Mouse (Mus musculus): ENCODE results near the gene Mrps23. TPM values are rescaled to one million over a fixed set of nuclear protein-coding genes. Genes with fewer than 3 reads are reported as not detected.

Gene Mrps23
- 64.2 and 69.4 TPM in 2 replicates for polyA plus RNA-seq (2015; fragmentation: Nextera tagmentation; extraction: Ambion mirVana)

- no peaks in the 10 kb centered on the region for H3K27me3 ChIP-seq
- peak within 1 kb of the TSS; percentile 67 for H3K4me3 ChIP-seq
- peak within 1 kb of the TSS; percentile 80 for H3K9ac ChIP-seq
- no peaks in the 10 kb centered on the region for H3K9me3 ChIP-seq
- H3K36me3 ChIP-seq = peaks cover 18% of the 10 kb centered on the region
- under 1% methylated on average over 51 of the region's 51 CpGs for WGBS
- peak within 1 kb of the TSS; percentile 87 for H3K27ac ChIP-seq (replicated peaks)
- ATAC-seq (ENCODE audit: low read depth) = peak; percentile 94
- H3K4me2 ChIP-seq = peak within 1 kb of the TSS; percentile 94
- peaks cover 27% of the 10 kb centered on the region for H3K4me1 ChIP-seq (replicated peaks)
Measured at GRCm38 (mm10) chr11:88203712-88204532, at the start of gene Mrps23. Gene Mrps23, plus strand, starts transcription at chr11:88204388.

- H3K9ac ChIP-seq = no peak overlapping the region
- no peak overlapping the region for H3K4me3 ChIP-seq
- peak overlapping the region; percentile 78 for H3K27ac ChIP-seq (replicated peaks)
- ATAC-seq (ENCODE audit: low read depth) = no peak
- H3K9me3 ChIP-seq = no peaks in the 10 kb centered on the region
- H3K36me3 ChIP-seq = no peaks in the 10 kb centered on the region
- no peak overlapping the region for H3K4me2 ChIP-seq
- H3K27me3 ChIP-seq = no peaks in the 10 kb centered on the region
- H3K4me1 ChIP-seq (replicated peaks) = peaks cover 82% of the 10 kb centered on the region
- WGBS = 49% methylated on average over 8 of the region's 8 CpGs
Measured at GRCm38 (mm10) chr11:88154500-88154899, 49.7 kb upstream of the Mrps23 start.

GRCm38 (mm10) chr11:88155451-88155850 lies 48.7 kb upstream of the Mrps23 start:
- 27% methylated on average over 3 of the region's 3 CpGs for WGBS
- Histone ChIP-seq H3K36me3 (no peaks in the 10 kb centered on the region), H3K27me3 (no peaks in the 10 kb centered on the region), H3K27ac (replicated peaks) (peak overlapping the region; percentile 78), H3K9ac (peak overlapping the region; percentile 44), H3K4me2 (no peak overlapping the region), H3K4me3 (no peak overlapping the region), H3K9me3 (no peaks in the 10 kb centered on the region), H3K4me1 (replicated peaks) (peaks cover 90% of the 10 kb centered on the region)
- ATAC-seq (ENCODE audit: low read depth) = no peak

- no peak for ATAC-seq (ENCODE audit: low read depth)
Measured at GRCm38 (mm10) chr11:88155998-88156397, 48.2 kb upstream of the Mrps23 start.

GRCm38 (mm10) chr11:88156403-88156802 lies 47.8 kb upstream of the Mrps23 start:
- H3K9me3 ChIP-seq = no peaks in the 10 kb centered on the region
- WGBS = 37% methylated on average over 2 of the region's 2 CpGs
- H3K4me1 ChIP-seq (replicated peaks) = peaks cover 92% of the 10 kb centered on the region
- H3K4me3 ChIP-seq = no peak overlapping the region
- no peaks in the 10 kb centered on the region for H3K36me3 ChIP-seq
- no peak for ATAC-seq (ENCODE audit: low read depth)
- H3K27ac ChIP-seq (replicated peaks) = peak overlapping the region; percentile 78
- H3K4me2 ChIP-seq = no peak overlapping the region
- no peaks in the 10 kb centered on the region for H3K27me3 ChIP-seq
- H3K9ac ChIP-seq = peak overlapping the region; percentile 2; the same call in 1 of the 2 replicates

More at GRCm38 (mm10) chr11:88155998-88156397, 48.2 kb upstream of the Mrps23 start:
- Histone ChIP-seq H3K9ac (peak overlapping the region; percentile 44), H3K4me1 (replicated peaks) (peaks cover 93% of the 10 kb centered on the region), H3K4me2 (no peak overlapping the region), H3K4me3 (no peak overlapping the region), H3K36me3 (no peaks in the 10 kb centered on the region), H3K9me3 (no peaks in the 10 kb centered on the region), H3K27me3 (no peaks in the 10 kb centered on the region), H3K27ac (replicated peaks) (peak overlapping the region; percentile 78)
- WGBS = 55% methylated on average over 8 of the region's 8 CpGs

- Histone ChIP-seq H3K4me3 (no peak overlapping the region), H3K4me2 (no peak overlapping the region), H3K27ac (replicated peaks) (peak overlapping the region; percentile 57), H3K27me3 (no peaks in the 10 kb centered on the region), H3K4me1 (replicated peaks) (peaks cover 80% of the 10 kb centered on the region), H3K36me3 (no peaks in the 10 kb centered on the region), H3K9ac (no peak overlapping the region), H3K9me3 (no peaks in the 10 kb centered on the region)
- 71% methylated on average over 5 of the region's 5 CpGs for WGBS
- ATAC-seq (ENCODE audit: low read depth) = no peak
Measured at GRCm38 (mm10) chr11:88158842-88159246, 45.3 kb upstream of the Mrps23 start.

- H3K4me2 ChIP-seq = no peak overlapping the region
- no peak overlapping the region for H3K4me3 ChIP-seq
- H3K27ac ChIP-seq (replicated peaks) = peak overlapping the region; percentile 57
- peaks cover 77% of the 10 kb centered on the region for H3K4me1 ChIP-seq (replicated peaks)
- 65% methylated on average over 11 of the region's 11 CpGs for WGBS
- ATAC-seq (ENCODE audit: low read depth) = no peak
- H3K27me3 ChIP-seq = no peaks in the 10 kb centered on the region
- H3K36me3 ChIP-seq = no peaks in the 10 kb centered on the region
- H3K9me3 ChIP-seq = no peaks in the 10 kb centered on the region
- no peak overlapping the region for H3K9ac ChIP-seq
Measured at GRCm38 (mm10) chr11:88159389-88159788, 44.8 kb upstream of the Mrps23 start.

- Histone ChIP-seq H3K27ac (replicated peaks) (peak overlapping the region; percentile 95), H3K27me3 (no peaks in the 10 kb centered on the region), H3K9me3 (no peaks in the 10 kb centered on the region), H3K9ac (0 out of 2 replicates have a peak overlapping the region, but pooled peaks have one; percentile 78), H3K36me3 (no peaks in the 10 kb centered on the region), H3K4me3 (no peak overlapping the region), H3K4me2 (peak overlapping the region; percentile 71), H3K4me1 (replicated peaks) (peaks cover 77% of the 10 kb centered on the region)
- 28% methylated on average over 5 of the region's 5 CpGs for WGBS
- ATAC-seq (ENCODE audit: low read depth) = no peak
Measured at GRCm38 (mm10) chr11:88160316-88160715, 43.9 kb upstream of the Mrps23 start.

GRCm38 (mm10) chr11:88161051-88161581 lies 43.1 kb upstream of the Mrps23 start:
- Histone ChIP-seq H3K27ac (replicated peaks) (peak overlapping the region; percentile 95), H3K9ac (peak overlapping the region; percentile 78), H3K36me3 (no peaks in the 10 kb centered on the region), H3K4me2 (peak overlapping the region; percentile 71), H3K9me3 (no peaks in the 10 kb centered on the region), H3K27me3 (no peaks in the 10 kb centered on the region), H3K4me3 (peak overlapping the region; percentile 43), H3K4me1 (replicated peaks) (peaks cover 77% of the 10 kb centered on the region)
- WGBS = 2% methylated on average over 18 of the region's 33 CpGs
- peak; percentile 66 for ATAC-seq (ENCODE audit: low read depth)

GRCm38 (mm10) chr11:88161651-88162362 lies 42.4 kb upstream of the Mrps23 start:
- peak; percentile 75 for ATAC-seq (ENCODE audit: low read depth)
- Histone ChIP-seq H3K9ac (peak overlapping the region; percentile 78), H3K4me3 (peak overlapping the region; percentile 43), H3K36me3 (no peaks in the 10 kb centered on the region), H3K27me3 (no peaks in the 10 kb centered on the region), H3K4me2 (peak overlapping the region; percentile 71), H3K27ac (replicated peaks) (peak overlapping the region; percentile 95), H3K4me1 (replicated peaks) (peaks cover 76% of the 10 kb centered on the region), H3K9me3 (no peaks in the 10 kb centered on the region)
- under 1% methylated on average over 14 of the region's 15 CpGs for WGBS

GRCm38 (mm10) chr11:88162740-88163139 lies 41.4 kb upstream of the Mrps23 start:
- WGBS = 49% methylated on average over 4 of the region's 4 CpGs
- Histone ChIP-seq H3K4me2 (no peak overlapping the region), H3K9ac (no peak overlapping the region), H3K9me3 (no peaks in the 10 kb centered on the region), H3K4me3 (no peak overlapping the region), H3K27me3 (no peaks in the 10 kb centered on the region), H3K36me3 (no peaks in the 10 kb centered on the region), H3K27ac (replicated peaks) (0 out of 2 replicates have a peak overlapping the region, but pooled peaks have one; percentile 23), H3K4me1 (replicated peaks) (peaks cover 69% of the 10 kb centered on the region)
- no peak for ATAC-seq (ENCODE audit: low read depth)

GRCm38 (mm10) chr11:88164213-88164723 lies 39.9 kb upstream of the Mrps23 start:
- H3K9ac ChIP-seq = no peak overlapping the region

More at GRCm38 (mm10) chr11:88164213-88164723, 39.9 kb upstream of the Mrps23 start:
- Histone ChIP-seq H3K27me3 (peaks cover 5% of the 10 kb centered on the region), H3K4me2 (no peak overlapping the region), H3K36me3 (no peaks in the 10 kb centered on the region), H3K9me3 (no peaks in the 10 kb centered on the region), H3K4me3 (no peak overlapping the region), H3K4me1 (replicated peaks) (peaks cover 70% of the 10 kb centered on the region), H3K27ac (replicated peaks) (peak overlapping the region; percentile 38; the same call in 1 of the 2 replicates)
- no peak for ATAC-seq (ENCODE audit: low read depth)
- WGBS = 87% methylated on average over 7 of the region's 7 CpGs

All from neural tube, embryonic 13.5 days (tissue).